Mouse (Mus musculus) B cell, adult 2 months (primary cell): ENCODE measurements around the gene Adgrg1.

Experiments
- DNase-seq, 2 experiments: peaks; one replicate each; pipeline ENCODE4 v3.0.0; 2022

The Adgrg1 gene

DNA sequence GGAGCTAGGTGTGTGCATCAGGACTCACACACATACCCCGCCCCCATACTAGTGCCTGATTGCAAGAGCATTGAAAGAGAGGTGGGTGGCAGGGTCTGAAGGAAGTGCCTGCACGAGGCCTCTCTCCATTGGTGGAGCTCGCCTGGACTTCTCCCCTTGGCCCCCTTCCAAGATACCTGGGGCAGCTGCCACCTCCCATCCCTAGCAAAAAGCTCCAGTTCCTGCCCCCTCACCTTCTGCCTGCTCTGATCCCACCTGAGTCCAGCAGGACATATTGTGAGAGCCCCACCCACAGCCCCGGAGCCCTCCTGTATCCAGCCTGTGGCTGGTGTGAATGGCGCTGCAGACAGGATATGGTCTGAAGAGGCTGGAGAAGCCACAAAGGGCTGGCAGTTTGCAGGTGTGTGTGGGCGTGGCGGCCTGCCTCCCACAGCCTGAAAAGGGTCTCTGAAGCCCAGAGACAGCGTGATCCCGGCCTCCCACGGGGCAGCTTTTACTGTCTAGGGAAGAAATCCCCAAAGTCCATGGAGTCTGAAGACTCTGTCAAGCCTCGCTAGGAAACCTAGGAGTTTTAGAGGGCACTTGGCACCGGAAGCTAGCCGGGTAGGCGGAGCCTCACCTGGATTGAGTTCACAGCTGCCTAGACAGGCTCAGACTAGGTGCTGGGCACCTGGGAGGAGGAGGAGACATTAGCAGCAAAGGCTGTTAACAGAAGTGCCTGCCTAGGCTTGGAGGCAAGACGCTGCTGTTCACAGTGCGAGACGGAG is 2.3 kb downstream of the Adgrg1 start:
- peak; percentile 43 to 52 for DNase-seq

DNA sequence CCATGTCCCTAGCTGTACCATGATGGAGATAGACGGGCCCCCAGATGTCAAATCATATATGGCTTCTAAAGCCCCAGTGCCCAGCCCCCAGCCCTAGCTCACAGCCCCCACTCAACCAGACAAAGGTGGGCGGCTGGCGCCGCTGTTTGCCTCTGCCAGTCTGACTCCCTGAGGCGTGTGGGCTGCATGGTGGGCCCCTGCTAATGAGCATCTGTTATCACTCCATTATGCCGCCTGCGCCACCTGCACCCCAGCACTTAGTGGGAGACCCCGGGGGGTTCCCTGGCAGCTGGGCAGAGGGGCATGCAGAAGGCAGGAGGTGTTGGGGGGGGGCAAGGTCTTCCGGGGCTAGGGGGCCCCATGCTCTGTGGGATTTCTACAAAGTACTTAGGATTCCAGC is 3.6 kb downstream of the Adgrg1 start:
- no peak for DNase-seq

- DNase-seq, result peak in 1 of 2 experiments; percentile 23
These were observed 4.2 kb downstream of the Adgrg1 start for GRCm38 (mm10) chr8:94978593-94979319.

DNA sequence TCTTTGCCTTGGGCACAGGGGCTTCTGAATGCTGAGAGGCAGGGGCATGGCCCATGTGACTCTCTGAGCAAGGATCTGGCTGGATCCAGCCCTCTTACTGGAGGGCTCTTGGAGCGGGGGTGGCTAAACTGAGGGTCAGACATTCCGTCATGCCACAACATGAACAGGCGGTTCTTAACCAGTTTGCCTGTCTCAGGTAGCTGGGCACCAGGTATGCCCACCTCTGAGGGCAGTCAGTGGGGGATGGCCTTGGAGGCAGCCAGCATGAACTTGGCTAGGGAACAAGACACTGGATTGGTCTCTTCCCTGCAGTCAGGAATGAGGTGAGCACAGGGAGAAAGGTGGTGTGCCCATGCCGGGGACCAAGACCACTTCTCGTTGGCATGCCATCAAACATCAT is 5.6 kb downstream of the Adgrg1 start:
- DNase-seq, result no peak

DNA sequence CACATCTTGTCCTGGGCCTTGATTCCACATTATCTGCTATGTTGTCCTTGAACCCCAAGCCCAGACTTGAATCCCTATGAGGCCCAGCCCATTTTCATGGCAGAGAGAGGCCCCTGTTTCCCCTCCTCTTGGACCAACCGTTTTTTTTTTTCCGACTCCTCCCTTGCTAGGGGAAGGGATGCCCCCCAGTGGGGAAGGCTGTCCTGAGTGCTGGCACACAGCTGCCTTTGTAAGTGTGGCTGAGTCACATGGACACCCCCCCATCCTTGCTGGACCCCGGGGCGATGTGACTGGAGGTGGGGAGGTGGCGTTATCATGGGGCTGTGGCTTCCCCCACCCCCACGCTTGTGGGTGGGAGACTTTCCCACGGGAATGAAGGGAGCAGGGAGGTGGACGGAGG is 6.4 kb downstream of the Adgrg1 start:
- DNase-seq, result no peak

DNA sequence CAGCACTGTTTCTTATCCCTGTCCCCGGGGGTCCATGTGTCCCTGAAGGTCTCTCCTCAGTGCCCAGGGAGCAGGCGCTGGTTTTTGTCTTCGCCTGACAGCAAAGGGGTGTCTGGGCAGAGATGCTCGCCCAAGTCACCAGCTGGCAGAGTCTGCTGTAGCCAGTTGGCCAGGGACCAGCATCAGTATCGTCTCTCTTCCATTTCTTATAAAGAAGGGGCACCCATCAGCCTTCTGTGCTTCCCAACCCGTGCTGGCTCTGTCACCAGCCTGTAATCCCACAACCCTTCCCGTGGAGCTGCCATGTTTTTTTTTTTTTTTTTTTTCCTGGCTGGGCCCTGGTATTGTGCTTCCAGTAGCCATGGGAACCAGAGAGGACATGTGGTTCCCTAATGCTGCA is 7.3 kb downstream of the Adgrg1 start:
- no peak for DNase-seq

DNA sequence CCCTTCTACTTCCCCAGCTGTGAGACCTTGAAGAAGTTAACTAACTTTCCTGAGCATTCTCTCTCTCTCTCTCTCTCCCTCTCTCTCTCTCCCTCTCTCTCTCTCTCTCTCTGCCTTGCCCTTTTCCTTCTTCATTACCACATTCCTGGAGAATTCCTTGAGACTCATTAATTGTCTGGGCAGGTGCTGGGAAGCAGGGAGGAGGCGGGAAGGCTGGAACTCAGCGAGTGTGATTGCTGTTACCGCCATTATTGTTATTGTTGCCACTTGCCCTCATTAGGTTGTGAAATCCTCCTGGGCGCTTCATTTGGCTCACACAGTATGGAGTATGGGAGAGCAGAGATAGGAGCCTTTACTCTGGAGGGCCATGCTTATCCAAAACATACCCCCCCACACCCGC is 8.6 kb downstream of the Adgrg1 start:
- no peak for DNase-seq

DNA sequence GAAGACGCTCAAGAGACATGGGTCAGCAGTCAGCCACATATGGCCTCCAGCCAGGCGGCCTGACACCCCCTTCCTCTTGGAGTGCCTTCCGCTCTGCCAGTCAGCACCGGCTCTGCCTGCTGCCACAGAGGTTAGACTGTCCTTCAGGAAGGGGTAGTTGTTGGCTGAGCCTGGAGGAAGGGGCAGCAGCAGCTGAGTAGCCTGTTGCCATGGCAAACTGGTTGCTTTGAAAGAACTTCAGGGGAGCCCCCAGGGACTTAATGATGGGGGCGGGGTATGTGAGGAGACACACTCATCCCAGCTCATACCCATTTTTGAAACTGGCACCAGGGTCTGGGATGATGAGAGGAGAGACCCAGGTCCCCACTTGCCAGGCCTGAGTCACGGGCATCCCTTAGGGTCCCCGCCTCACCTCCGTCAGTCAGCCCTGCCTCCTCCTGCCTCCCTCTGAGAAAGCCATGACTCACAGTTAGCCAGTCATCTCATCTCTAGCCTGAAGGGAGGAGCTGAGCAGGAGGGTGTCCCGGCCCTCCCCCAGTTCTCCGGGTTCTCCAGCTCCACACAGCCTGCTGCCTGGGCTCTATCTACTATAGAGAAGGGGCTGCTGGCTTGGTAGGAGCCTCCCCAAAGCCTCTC is 9.4 kb downstream of the Adgrg1 start:
- peak; percentile 34 for DNase-seq

GRCm38 (mm10) chr8:94985023-94985422 is 10.5 kb downstream of the Adgrg1 start:
- peak; percentile 43 to 46 for DNase-seq

DNA sequence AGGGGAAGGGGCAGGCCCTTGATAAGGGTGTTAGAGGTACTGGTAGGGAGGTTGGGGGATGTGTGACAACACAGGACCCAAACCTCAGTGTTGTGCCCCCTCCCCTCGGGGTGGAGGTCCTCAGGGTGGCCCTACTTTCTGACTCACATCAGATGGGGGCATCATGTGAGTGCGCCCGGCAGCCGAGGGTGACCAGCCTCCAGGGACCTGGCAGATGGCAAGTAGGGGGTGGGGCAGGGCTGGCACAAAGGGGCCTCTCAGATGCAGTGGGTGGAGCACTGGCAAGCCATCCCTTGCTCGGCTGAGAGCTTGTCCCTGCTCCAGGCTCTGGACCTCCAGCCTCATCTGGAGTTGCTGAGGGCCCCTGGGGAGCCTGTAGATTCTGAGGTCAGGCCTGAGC is 12.1 kb downstream of the Adgrg1 start:
- DNase-seq, result peak; percentile 45 to 55

DNA sequence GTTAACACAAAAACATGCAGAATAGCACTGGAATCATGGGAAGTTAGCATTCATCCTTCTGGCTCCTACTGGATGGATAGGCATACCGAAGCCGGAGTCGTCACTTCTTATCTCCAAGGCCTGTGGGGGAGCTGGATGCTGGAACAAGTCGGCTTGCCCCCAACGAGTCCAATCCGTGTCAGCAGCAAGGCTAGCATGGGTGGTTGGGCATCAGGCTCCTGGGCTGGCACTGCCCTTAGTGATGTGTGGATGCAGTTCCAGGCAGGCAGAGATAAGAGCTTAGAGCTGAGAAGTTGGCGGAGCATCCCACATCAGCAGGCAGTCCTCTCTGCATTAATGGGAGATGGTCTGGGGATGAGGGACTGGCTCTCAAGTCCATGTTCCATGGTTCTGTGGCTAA is 13.0 kb downstream of the Adgrg1 start:
- DNase-seq, result no peak

DNA sequence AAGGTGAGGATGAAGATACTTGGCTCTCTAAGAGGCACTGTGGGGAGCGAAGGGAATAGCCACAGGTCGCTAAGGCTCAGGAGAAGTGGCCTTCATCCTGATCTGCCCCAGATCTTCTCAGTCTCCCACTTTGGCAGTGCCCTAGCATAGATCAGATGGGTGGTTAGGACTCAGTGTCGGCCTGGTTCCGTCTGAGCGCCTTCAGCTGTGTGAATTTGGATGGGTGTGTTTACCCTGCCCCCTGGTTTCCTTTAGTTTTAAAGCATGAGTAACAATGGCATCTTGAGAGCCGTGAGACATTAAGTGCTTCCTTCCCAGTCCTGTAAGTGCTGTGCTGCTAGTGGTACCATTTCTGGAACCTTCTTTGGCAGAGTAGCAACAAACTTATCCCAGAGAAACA is 14.1 kb downstream of the Adgrg1 start:
- DNase-seq, result peak; percentile 33 to 40

- DNase-seq, result no peak
These were observed 15.2 kb downstream of the Adgrg1 start for GRCm38 (mm10) chr8:94989711-94990110.

DNA sequence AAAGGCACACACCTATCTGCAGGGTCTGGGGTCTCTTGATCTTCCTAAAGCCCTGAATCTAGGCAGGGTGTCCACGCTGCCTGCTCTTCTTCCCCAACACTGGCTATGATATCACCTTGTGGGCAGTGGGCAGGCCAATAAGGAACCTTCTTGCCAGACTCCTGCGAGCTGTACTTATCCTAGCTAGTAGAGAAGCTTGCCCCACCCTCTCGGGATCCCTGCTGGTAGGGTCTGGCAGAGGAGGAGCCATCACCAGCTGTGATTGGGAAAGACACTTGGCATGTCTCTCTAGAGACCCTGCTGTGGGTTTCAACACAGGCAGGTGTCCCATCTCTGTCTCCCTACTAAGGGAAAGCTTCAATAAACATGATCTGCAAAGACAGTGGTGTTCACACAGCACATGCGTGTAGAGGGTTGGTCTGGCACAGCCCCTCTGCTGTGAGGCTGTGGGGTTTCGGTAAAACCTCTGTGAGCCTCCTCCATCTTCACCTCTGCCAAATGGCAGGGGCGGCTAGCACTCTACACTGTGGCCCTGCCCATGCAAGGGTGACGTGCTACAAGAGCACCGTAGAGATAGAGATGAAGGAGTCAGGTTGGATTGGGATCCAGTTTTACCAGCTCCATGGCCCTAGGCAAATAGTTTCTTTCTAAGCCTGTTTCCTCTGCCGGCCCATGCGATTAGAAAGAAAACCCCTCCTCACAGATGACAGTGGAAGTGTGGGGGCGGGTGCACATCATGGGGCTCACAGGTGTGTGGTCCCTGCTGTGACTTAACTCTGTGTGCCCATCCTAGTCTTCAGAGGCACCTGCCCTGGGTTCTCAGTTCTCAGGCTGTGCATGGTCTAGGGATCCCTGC is 16.3 kb downstream of the Adgrg1 start:
- peak; percentile 30 for DNase-seq

- DNase-seq, result no peak
These were observed 17.0 kb downstream of the Adgrg1 start for GRCm38 (mm10) chr8:94991454-94991994.

DNA sequence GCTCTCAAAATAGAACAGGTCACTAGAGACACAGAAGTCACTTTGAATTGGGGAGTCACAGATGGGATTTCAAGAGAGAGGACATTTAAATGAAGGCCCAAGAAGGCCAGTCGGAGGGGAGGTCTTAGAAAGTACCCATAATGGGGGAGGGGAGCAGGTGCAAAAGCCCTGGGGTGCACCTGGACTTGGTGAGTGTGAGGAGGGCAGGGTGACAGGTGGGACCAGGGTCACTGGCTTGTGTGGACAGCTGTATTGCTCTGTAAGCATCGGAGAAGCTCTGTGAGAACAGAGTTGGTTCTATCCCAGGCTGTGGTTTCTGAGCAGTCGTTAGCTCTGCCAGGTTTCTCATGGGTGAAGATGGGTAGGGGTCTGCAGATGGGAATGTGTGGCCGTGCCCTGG is 17.5 kb downstream of the Adgrg1 start:
- DNase-seq, result no peak

- DNase-seq, result no peak
These were observed 18.0 kb downstream of the Adgrg1 start for GRCm38 (mm10) chr8:94992534-94992933.

GRCm38 (mm10) chr8:94992996-94993724 is 18.6 kb downstream of the Adgrg1 start:
- no peak for DNase-seq

DNA sequence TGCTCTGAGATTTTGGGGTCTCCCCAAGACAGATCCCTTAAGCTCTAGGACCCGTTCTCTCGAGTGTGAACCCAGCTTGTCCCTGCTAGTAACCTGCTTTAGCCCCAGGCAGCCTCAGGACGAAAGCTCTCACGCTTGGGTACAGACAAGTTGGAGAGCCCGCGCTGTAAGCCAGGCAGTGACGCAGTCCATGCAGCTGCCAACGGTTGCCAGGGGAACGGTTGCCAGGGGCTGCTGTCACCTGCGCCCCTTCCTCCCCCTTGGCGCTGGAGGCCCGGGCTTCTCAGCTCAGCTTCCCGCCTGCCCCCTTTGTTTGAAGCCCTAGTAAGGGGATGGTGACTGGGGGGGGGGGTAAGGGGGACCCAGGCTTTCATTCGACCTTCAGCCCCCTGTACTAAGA is 19.5 kb downstream of the Adgrg1 start:
- DNase-seq, result peak; percentile 47 to 57

- no peak for DNase-seq
These were observed 20.0 kb downstream of the Adgrg1 start for GRCm38 (mm10) chr8:94994510-94994909.

DNA sequence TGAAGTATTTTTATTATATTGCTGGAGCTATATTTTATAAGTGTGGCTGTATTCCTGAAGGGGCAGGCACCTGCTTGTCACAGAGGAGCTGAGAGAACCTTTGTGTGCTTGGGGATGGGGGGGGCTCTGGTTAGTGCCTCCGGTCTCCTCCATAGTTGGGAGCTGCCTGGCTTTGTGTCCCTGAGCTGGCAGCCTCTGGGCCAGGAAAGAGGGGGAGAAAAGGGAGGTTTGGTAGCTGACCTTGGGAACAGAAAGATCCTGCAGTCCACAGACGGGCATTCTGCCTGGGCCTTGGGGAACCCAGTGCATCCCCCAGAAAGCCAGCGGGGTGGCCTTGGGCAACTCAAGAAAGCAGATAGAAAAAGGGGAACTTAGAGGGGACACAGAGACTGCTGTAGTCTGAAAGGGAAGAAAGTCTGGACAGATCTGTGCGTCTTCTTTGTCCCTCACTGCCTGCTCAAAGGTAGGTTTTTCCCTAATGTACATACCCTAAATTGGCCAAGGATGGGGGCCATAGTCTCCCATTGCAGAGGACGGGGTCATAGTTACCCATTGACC is 20.9 kb downstream of the Adgrg1 start:
- peak; percentile 24 to 31 for DNase-seq

- DNase-seq, result no peak
These were observed 21.5 kb downstream of the Adgrg1 start for GRCm38 (mm10) chr8:94996037-94996436.
